Mouse (Mus musculus): ENCODE results near the gene Crxos.
A peak's percentile ranks its signal among the peaks of the same experiment; 100 is the strongest.
"Not testable (repeated sequence)": the region's sequence is repeated elsewhere in the genome, so short reads cannot be mapped to it uniquely, and the experiment has no call there.

Gene Crxos

GRCm38 (mm10) chr7:15882317-15882716, at the start of gene Crxos:
Crxos (plus strand) TSS chr7:15882617.
- no peak for DNase-seq (ENCODE audit: low spot score)

GRCm38 (mm10) chr7:15839578-15839977, 42.8 kb upstream of the Crxos start, which contains the start of gene Obox6:
Obox6 (minus strand) TSS chr7:15839678.
- no peak for DNase-seq (ENCODE audit: low spot score)

- DNase-seq (ENCODE audit: low spot score), result peak; percentile 0
Observed at GRCm38 (mm10) chr7:15859657-15860056, 22.8 kb upstream of the Crxos start.

GRCm38 (mm10) chr7:15864104-15864503, 18.3 kb upstream of the Crxos start:
- no peak for DNase-seq (ENCODE audit: low spot score)

- no peak for DNase-seq (ENCODE audit: low spot score)
Observed at GRCm38 (mm10) chr7:15879756-15880155, 2.7 kb upstream of the Crxos start, which contains the start of gene Crx. Crx (minus strand) TSS chr7:15879968.

GRCm38 (mm10) chr7:15881388-15881787, 1.0 kb upstream of the Crxos start:
- no peak for DNase-seq (ENCODE audit: low spot score)

- no peak for DNase-seq (ENCODE audit: low spot score)
Observed at GRCm38 (mm10) chr7:15881831-15882230, 586 bp upstream of the Crxos start.

- DNase-seq (ENCODE audit: low spot score), result no peak
Observed at GRCm38 (mm10) chr7:15884127-15884526, 1.7 kb downstream of the Crxos start.

GRCm38 (mm10) chr7:15894251-15894650, 11.8 kb downstream of the Crxos start:
- no peak for DNase-seq (ENCODE audit: low spot score)

- DNase-seq (ENCODE audit: low spot score), result no peak
Observed at GRCm38 (mm10) chr7:15901366-15902048, 19.1 kb downstream of the Crxos start.

- no peak for DNase-seq (ENCODE audit: low spot score)
Observed at GRCm38 (mm10) chr7:15905861-15906260, 23.4 kb downstream of the Crxos start.

GRCm38 (mm10) chr7:15906602-15907001, 24.2 kb downstream of the Crxos start:
- DNase-seq (ENCODE audit: low spot score), result no peak

- no peak for DNase-seq (ENCODE audit: low spot score)
Observed at GRCm38 (mm10) chr7:15907971-15908590, 25.7 kb downstream of the Crxos start.

- DNase-seq (ENCODE audit: low spot score), result no peak
Observed at GRCm38 (mm10) chr7:15910521-15910920, 28.1 kb downstream of the Crxos start.

- no peak for DNase-seq (ENCODE audit: low spot score)
Observed at GRCm38 (mm10) chr7:15912183-15912582, 29.8 kb downstream of the Crxos start.

- DNase-seq (ENCODE audit: low spot score), result no peak
Observed at GRCm38 (mm10) chr7:15914252-15914651, 31.8 kb downstream of the Crxos start.

GRCm38 (mm10) chr7:15914751-15915150, 32.3 kb downstream of the Crxos start:
- no peak for DNase-seq (ENCODE audit: low spot score)

GRCm38 (mm10) chr7:15915695-15916094, 33.3 kb downstream of the Crxos start:
- DNase-seq (ENCODE audit: low spot score), result not testable (repeated sequence)

GRCm38 (mm10) chr7:15916134-15916723, 33.8 kb downstream of the Crxos start:
- no peak for DNase-seq (ENCODE audit: low spot score)

GRCm38 (mm10) chr7:15916996-15917395, 34.6 kb downstream of the Crxos start:
- no peak for DNase-seq (ENCODE audit: low spot score)

- DNase-seq (ENCODE audit: low spot score), result no peak
Observed at GRCm38 (mm10) chr7:15918371-15918770, 36.0 kb downstream of the Crxos start.

GRCm38 (mm10) chr7:15919947-15920346, 37.5 kb downstream of the Crxos start:
- no peak for DNase-seq (ENCODE audit: low spot score)

GRCm38 (mm10) chr7:15920645-15921190, 38.3 kb downstream of the Crxos start:
- DNase-seq (ENCODE audit: low spot score), result no peak
